ENCODE assay signal across 13 mouse cellular contexts in the genomic region with DNA sequence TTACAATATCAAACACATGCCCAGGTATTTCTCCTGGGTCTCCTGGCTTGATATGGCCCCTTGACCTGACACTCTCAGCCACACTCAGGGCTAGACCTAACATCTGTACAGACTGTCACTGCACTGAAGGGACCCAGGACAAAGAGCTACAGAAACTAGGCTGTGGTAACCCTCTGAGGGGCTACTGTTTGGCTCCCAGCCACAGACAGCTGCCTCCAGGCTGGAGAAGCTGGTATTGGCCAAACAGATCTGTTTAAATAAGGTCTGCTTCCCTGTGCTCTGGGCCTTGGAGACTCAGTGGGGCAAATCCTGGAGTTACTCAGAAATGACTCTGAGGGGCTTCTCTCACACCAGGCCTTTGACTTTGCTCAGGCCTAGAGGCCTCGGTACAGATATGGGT.
DNase-seq lines count a peak whose midpoint lies in the region; ATAC-seq and TF ChIP-seq lines count a peak whose summit lies in the region.
"Had no signal": no experiment of that assay in that cellular context is flagged by ENCODE, and none has a peak within 500 bp of the region (broad histone marks: within the 10 kb centered on the region; RNA-seq: fewer than 3 reads in every experiment).

No protein-coding gene starts in this region.

- no peak for TF ChIP-seq CTCF in cortical plate, adult 2 months (IDR thresholded peaks at IDR 0.05; ENCODE audit: extremely low read depth, insufficient read depth, low read length)
- no peak for TF ChIP-seq CTCF in lung, adult 2 months (IDR thresholded peaks at IDR 0.05; ENCODE audit: insufficient read depth, low read length)

- peak overlapping the region; percentile 47 for H3K27ac ChIP-seq in cortical plate, adult 2 months (ENCODE audit: insufficient read depth, low read length)
- peak overlapping the region; percentile 91 for H3K27ac ChIP-seq in forebrain, embryonic 13.5 days
- peak overlapping the region; percentile 93 for H3K27ac ChIP-seq in hindbrain, embryonic 15.5 days (replicated peaks)
- peak overlapping the region; percentile 92 for H3K27ac ChIP-seq in midbrain, embryonic 15.5 days
- H3K27ac ChIP-seq: liver, embryonic 12.5 days had no signal

- H3K27me3 ChIP-seq in forebrain, embryonic 13.5 days, result no peaks in the 10 kb centered on the region
- no peaks in the 10 kb centered on the region for H3K27me3 ChIP-seq in hindbrain, embryonic 15.5 days
- no peaks in the 10 kb centered on the region for H3K27me3 ChIP-seq in midbrain, embryonic 15.5 days (replicated peaks)
- H3K27me3 ChIP-seq: liver, embryonic 12.5 days had no signal

- WGBS in forebrain, embryonic 13.5 days, result 83% methylated on average over 1 of the region's 1 CpGs
- 58% methylated on average over 1 of the region's 1 CpGs for WGBS in hindbrain, embryonic 15.5 days
- 54% methylated on average over 1 of the region's 1 CpGs for WGBS in midbrain, embryonic 15.5 days
- 78% methylated on average over 1 of the region's 1 CpGs for WGBS in lung, adult 2 months

- no peaks in the 10 kb centered on the region for H3K36me3 ChIP-seq in forebrain, embryonic 13.5 days (ENCODE audit: poor library complexity, severe bottlenecking)
- H3K36me3 ChIP-seq in hindbrain, embryonic 15.5 days, result no peaks in the 10 kb centered on the region
- no peaks in the 10 kb centered on the region for H3K36me3 ChIP-seq in midbrain, embryonic 15.5 days (replicated peaks)
- H3K36me3 ChIP-seq: liver, embryonic 12.5 days had no signal

- peaks cover 16% of the 10 kb centered on the region; the same call in 1 of the 2 replicates for H3K4me1 ChIP-seq in cortical plate, adult 2 months (ENCODE audit: control insufficient read depth, insufficient read depth, low read length)
- peaks cover 21% of the 10 kb centered on the region for H3K4me1 ChIP-seq in forebrain, embryonic 13.5 days
- H3K4me1 ChIP-seq in hindbrain, embryonic 15.5 days (replicated peaks), result peaks cover 28% of the 10 kb centered on the region
- peaks cover 27% of the 10 kb centered on the region for H3K4me1 ChIP-seq in midbrain, embryonic 15.5 days
- no peaks in the 10 kb centered on the region for H3K4me1 ChIP-seq in lung, adult 2 months (ENCODE audit: control insufficient read depth, insufficient read depth, low read length)
- H3K4me1 ChIP-seq: liver, embryonic 12.5 days had no signal

- ATAC-seq in forebrain, embryonic 13.5 days, result no peak; the same call in 1 of the 2 replicates
- ATAC-seq in hindbrain, embryonic 15.5 days (ENCODE audit: low FRiP score, low read depth), result no peak
- ATAC-seq in midbrain, embryonic 15.5 days (replicated peaks), result no peak; the same call in 1 of the 2 replicates
- no peak for ATAC-seq in erythroid progenitor cell, adult 5-6 weeks (replicated peaks; ENCODE audit: low FRiP score, poor library complexity, severe bottlenecking)
- ATAC-seq: liver, embryonic 12.5 days had no signal

- H3K4me2 ChIP-seq in forebrain, embryonic 13.5 days, result no peak overlapping the region
- no peak overlapping the region for H3K4me2 ChIP-seq in hindbrain, embryonic 15.5 days
- no peak overlapping the region for H3K4me2 ChIP-seq in midbrain, embryonic 15.5 days
- H3K4me2 ChIP-seq: liver, embryonic 12.5 days had no signal

- 0 out of 2 replicates have a peak overlapping the region, but pooled peaks have one; percentile 34 for H3K9ac ChIP-seq in forebrain, embryonic 13.5 days
- no peak overlapping the region for H3K9ac ChIP-seq in hindbrain, embryonic 15.5 days
- H3K9ac ChIP-seq in midbrain, embryonic 15.5 days, result no peak overlapping the region
- H3K9ac ChIP-seq: liver, embryonic 12.5 days had no signal

- TF ChIP-seq POLR2A in cortical plate, adult 2 months (IDR thresholded peaks at IDR 0.05; ENCODE audit: extremely low read depth, insufficient read depth, low read length), result no peak
- no peak for TF ChIP-seq POLR2A in lung, adult 2 months (IDR thresholded peaks at IDR 0.05; ENCODE audit: borderline replicate concordance, extremely low read depth, low read depth, low read length)

- H3K9me3 ChIP-seq in forebrain, embryonic 13.5 days (replicated peaks), result no peaks in the 10 kb centered on the region
- no peaks in the 10 kb centered on the region for H3K9me3 ChIP-seq in hindbrain, embryonic 15.5 days
- H3K9me3 ChIP-seq in midbrain, embryonic 15.5 days, result no peaks in the 10 kb centered on the region
- H3K9me3 ChIP-seq: liver, embryonic 12.5 days had no signal

- no peak overlapping the region for H3K4me3 ChIP-seq in cortical plate, adult 2 months (ENCODE audit: insufficient read depth, low read length)
- no peak overlapping the region for H3K4me3 ChIP-seq in forebrain, embryonic 13.5 days
- no peak overlapping the region for H3K4me3 ChIP-seq in hindbrain, embryonic 15.5 days
- H3K4me3 ChIP-seq in midbrain, embryonic 15.5 days, result no peak overlapping the region
- H3K4me3 ChIP-seq in lung, adult 2 months (replicated peaks; ENCODE audit: extremely low read depth, low read depth, low read length), result no peak overlapping the region
- H3K4me3 ChIP-seq: liver, embryonic 12.5 days had no signal

- no peak for DNase-seq in lung, adult 2 months
- no peak for DNase-seq in frontal cortex, postnatal 36 days (ENCODE audit: low spot score in 2 of 2)
- DNase-seq: cerebellum, adult 18-20 months; heart, postnatal 14 days; kidney, adult 18-20 months; lung, postnatal 10 days; thymus, adult 2 months had no signal
